Mouse (Mus musculus) frontal cortex, adult (tissue): ENCODE results near the gene Fbn1.

Experiments used
- ATAC-seq: cut with Nextera tagmentation; 2 replicates; pipeline ENCODE4 v1.9.2; 2017; ENCODE audit warnings: mild to moderate bottlenecking, moderate library complexity, mixed read lengths; ENCODE audit not compliant: low TSS enrichment

Gene Fbn1

GRCm38 (mm10) chr2:125394428-125395101 lies 113.2 kb downstream of the Fbn1 start:
- ATAC-seq: no peak

- ATAC-seq: no peak
Measured at GRCm38 (mm10) chr2:125391582-125391981, 116.2 kb downstream of the Fbn1 start.

- no peak for ATAC-seq
Measured at GRCm38 (mm10) chr2:125389796-125390195, 118.0 kb downstream of the Fbn1 start.

- ATAC-seq: no peak
Measured at GRCm38 (mm10) chr2:125386221-125386965, 121.4 kb downstream of the Fbn1 start.

- ATAC-seq: no peak
Measured at GRCm38 (mm10) chr2:125384941-125385340, 122.9 kb downstream of the Fbn1 start.

- ATAC-seq: no peak
Measured at GRCm38 (mm10) chr2:125384415-125384814, 123.4 kb downstream of the Fbn1 start.

- no peak for ATAC-seq
Measured at GRCm38 (mm10) chr2:125383273-125383641, 124.5 kb downstream of the Fbn1 start.

- ATAC-seq: no peak
Measured at GRCm38 (mm10) chr2:125382613-125383272, 125.0 kb downstream of the Fbn1 start.

- no peak for ATAC-seq
Measured at GRCm38 (mm10) chr2:125380086-125380485, 127.7 kb downstream of the Fbn1 start.

- ATAC-seq: no peak
Measured at GRCm38 (mm10) chr2:125379206-125379605, 128.6 kb downstream of the Fbn1 start.

- no peak for ATAC-seq
Measured at GRCm38 (mm10) chr2:125375926-125376325, 131.9 kb downstream of the Fbn1 start.

GRCm38 (mm10) chr2:125375301-125375700 lies 132.5 kb downstream of the Fbn1 start:
- ATAC-seq: no peak

GRCm38 (mm10) chr2:125369666-125370065 lies 138.1 kb downstream of the Fbn1 start:
- ATAC-seq: no peak

- ATAC-seq: no peak
Measured at GRCm38 (mm10) chr2:125368616-125369015, 139.2 kb downstream of the Fbn1 start.

GRCm38 (mm10) chr2:125361661-125362060 lies 146.1 kb downstream of the Fbn1 start:
- ATAC-seq: no peak

- no peak for ATAC-seq
Measured at GRCm38 (mm10) chr2:125356486-125356885, 151.3 kb downstream of the Fbn1 start.

GRCm38 (mm10) chr2:125356068-125356467 lies 151.7 kb downstream of the Fbn1 start:
- no peak for ATAC-seq

- no peak for ATAC-seq
Measured at GRCm38 (mm10) chr2:125355216-125355971, 152.4 kb downstream of the Fbn1 start.

GRCm38 (mm10) chr2:125354587-125354986 lies 153.2 kb downstream of the Fbn1 start:
- no peak for ATAC-seq

GRCm38 (mm10) chr2:125349144-125349543 lies 158.6 kb downstream of the Fbn1 start:
- no peak for ATAC-seq

- ATAC-seq: no peak
Measured at GRCm38 (mm10) chr2:125342181-125342950, 165.4 kb downstream of the Fbn1 start.
